Mouse (Mus musculus) limb, embryonic 14.5 days (tissue): ENCODE measurements around the gene Rnf34. TPM values are rescaled to one million over a fixed set of nuclear protein-coding genes. Genes with fewer than 3 reads are reported as not detected.
A peak's percentile ranks its signal among the peaks of the same experiment; 100 is the strongest.

Experiments
- ATAC-seq: fragments of 200-750 bp; cut with Nextera tagmentation; 2 replicates; pipeline ENCODE4 v1.8.0; 2017; ENCODE audit warnings: low read depth, moderate number of reproducible peaks, moderate TSS enrichment; ENCODE audit not compliant: low FRiP score
- DNase-seq: peaks from one replicate; pipeline ENCODE4 v3.0.0-alpha.2; 2015; ENCODE audit warnings: low spot score
- H3K27ac ChIP-seq: fragments of 300-500 bp; sonication (generic); replicated peaks from 2 replicates; pipeline ENCODE4 v1.5.1; 2014; ENCODE audit warnings: low read depth, mild to moderate bottlenecking, low read length, moderate library complexity, mixed read lengths
- H3K27me3 ChIP-seq: fragments of 300-500 bp; sonication (generic); 2 replicates; pipeline ENCODE4 v1.6.1; 2014; ENCODE audit warnings: low read length, mixed read lengths; ENCODE audit not compliant: control insufficient read depth, insufficient read depth
- H3K36me3 ChIP-seq: fragments of 300-500 bp; sonication (generic); 2 replicates; pipeline ENCODE4 v1.6.1; 2014; ENCODE audit warnings: mild to moderate bottlenecking, low read length, moderate library complexity, mixed read lengths; ENCODE audit not compliant: control insufficient read depth, insufficient read depth
- H3K4me1 ChIP-seq: fragments of 300-500 bp; sonication (generic); 2 replicates; pipeline ENCODE4 v1.6.1; 2014; ENCODE audit warnings: antibody characterized with exemption, low read length, mixed read lengths; ENCODE audit not compliant: control insufficient read depth, insufficient read depth
- H3K4me2 ChIP-seq: fragments of 300-500 bp; sonication (generic); replicated peaks from 2 replicates; pipeline ENCODE4 v1.6.1; 2014; ENCODE audit warnings: low read depth, mild to moderate bottlenecking, low read length, moderate library complexity; ENCODE audit not compliant: severe bottlenecking
- H3K4me3 ChIP-seq: fragments of 300-500 bp; sonication (generic); replicated peaks from 2 replicates; pipeline ENCODE4 v1.5.1; 2014; ENCODE audit warnings: low read length
- H3K9ac ChIP-seq: fragments of 300-500 bp; sonication (generic); 2 replicates; pipeline ENCODE4 v1.6.1; 2014; ENCODE audit warnings: mild to moderate bottlenecking, low read depth, low read length, moderate library complexity; ENCODE audit not compliant: severe bottlenecking
- H3K9me3 ChIP-seq: fragments of 300-500 bp; sonication (generic); 2 replicates; pipeline ENCODE4 v1.6.1; 2016; ENCODE audit warnings: low read length; ENCODE audit not compliant: control insufficient read depth
- POLR2A ChIP-seq: fragments of 200-500 bp; IDR thresholded peaks from 2 replicates; pipeline ENCODE4 v1.8.0; 2012; ENCODE audit warnings: inconsistent platforms, mild to moderate bottlenecking, moderate library complexity, borderline replicate concordance; ENCODE audit not compliant: insufficient read depth, insufficient read length; ENCODE audit errors: extremely low read depth
- WGBS: fragments of 180-500 bp; shearing (Covaris S2); extraction: QIAGEN DNeasy Blood & Tissue Kit; methylation state at CpG from one replicate; pipeline ENCODE4 v1.1.7; 2014; 5-methylcytosine and 5-hydroxymethylcytosine counted together
- polyA plus RNA-seq, 2 experiments: library from polyadenylated mRNA; depleted of rRNA in 1 of 2; stranded (reverse) in 1 of 2; unstranded in 1 of 2; fragments of >200 nt; fragmentation: Nextera tagmentation in 1 of 2; extraction: Ambion mirVana in 1 of 2; gene quantifications; 2 replicates each; pipeline versions ENCODE4 v1.2.1 to v1.2.3; 2012 to 2014

Gene Rnf34
- polyA plus RNA-seq, 2 experiments = 23.5 to 33.7 TPM

- H3K27ac ChIP-seq = no peak overlapping the region
- H3K9ac ChIP-seq = no peak overlapping the region
- TF ChIP-seq POLR2A = no peak
- DNase-seq (peak; percentile 31), ATAC-seq (no peak)
- no peaks in the 10 kb centered on the region for H3K27me3 ChIP-seq
- no peaks in the 10 kb centered on the region for H3K9me3 ChIP-seq
- no peaks in the 10 kb centered on the region for H3K4me1 ChIP-seq
- H3K36me3 ChIP-seq = peaks cover 94% of the 10 kb centered on the region
- no peak overlapping the region for H3K4me2 ChIP-seq
- 91% methylated on average over 9 of the region's 9 CpGs for WGBS
- H3K4me3 ChIP-seq = no peak overlapping the region
Observed at GRCm38 (mm10) chr5:122811364-122812079, 38.3 kb upstream of the Rnf34 start.

- no peaks in the 10 kb centered on the region for H3K27me3 ChIP-seq
- WGBS = 75% methylated on average over 3 of the region's 3 CpGs
- H3K4me3 ChIP-seq = no peak overlapping the region
- no peak overlapping the region for H3K27ac ChIP-seq
- no peak overlapping the region for H3K4me2 ChIP-seq
- H3K9me3 ChIP-seq = no peaks in the 10 kb centered on the region
- no peak overlapping the region for H3K9ac ChIP-seq
- ATAC-seq (no peak), DNase-seq (no peak)
- H3K4me1 ChIP-seq = no peaks in the 10 kb centered on the region
- TF ChIP-seq POLR2A = no peak
- H3K36me3 ChIP-seq = peaks cover 95% of the 10 kb centered on the region
Observed at GRCm38 (mm10) chr5:122812699-122813098, 37.1 kb upstream of the Rnf34 start.

- H3K9ac ChIP-seq = peak within 1 kb of the TSS; percentile 85
- no peaks in the 10 kb centered on the region for H3K9me3 ChIP-seq
- TF ChIP-seq POLR2A = peak; percentile 82; the same call in 1 of the 2 replicates
- H3K36me3 ChIP-seq = peaks cover 34% of the 10 kb centered on the region
- peak; percentile 100 for ATAC-seq
- H3K4me3 ChIP-seq = peak within 1 kb of the TSS; percentile 77
- peak; percentile 97 for DNase-seq
- H3K4me2 ChIP-seq = peak within 1 kb of the TSS; percentile 51
- under 1% methylated on average over 50 of the region's 55 CpGs for WGBS
- peaks cover 8% of the 10 kb centered on the region; the same call in 1 of the 2 replicates for H3K4me1 ChIP-seq
- peak within 1 kb of the TSS; percentile 94 for H3K27ac ChIP-seq
- H3K27me3 ChIP-seq = no peaks in the 10 kb centered on the region
Observed at GRCm38 (mm10) chr5:122820777-122821523, 28.9 kb upstream of the Rnf34 start, which contains the start of gene Anapc5. TSS of gene Anapc5 (minus strand) at chr5:122821339.

- WGBS = under 1% methylated on average over 10 of the region's 10 CpGs
- H3K4me1 ChIP-seq = peaks cover 8% of the 10 kb centered on the region; the same call in 1 of the 2 replicates
- no peaks in the 10 kb centered on the region for H3K27me3 ChIP-seq
- H3K4me2 ChIP-seq = peak overlapping the region; percentile 51
- no peak for DNase-seq
- peak overlapping the region; percentile 85 for H3K9ac ChIP-seq
- no peak for TF ChIP-seq POLR2A
- H3K27ac ChIP-seq = peak overlapping the region; percentile 94
- peaks cover 30% of the 10 kb centered on the region for H3K36me3 ChIP-seq
- H3K4me3 ChIP-seq = peak overlapping the region; percentile 77
- ATAC-seq = peak; percentile 58
- no peaks in the 10 kb centered on the region for H3K9me3 ChIP-seq
Observed at GRCm38 (mm10) chr5:122821524-122821885, 28.3 kb upstream of the Rnf34 start.

GRCm38 (mm10) chr5:122822441-122822840 is 27.4 kb upstream of the Rnf34 start:
- WGBS = 90% methylated on average over 4 of the region's 4 CpGs

More at GRCm38 (mm10) chr5:122822441-122822840, 27.4 kb upstream of the Rnf34 start:
- TF ChIP-seq POLR2A = no peak
- H3K4me2 ChIP-seq = no peak overlapping the region
- peaks cover 21% of the 10 kb centered on the region for H3K36me3 ChIP-seq
- no peaks in the 10 kb centered on the region for H3K27me3 ChIP-seq
- H3K9ac ChIP-seq = no peak overlapping the region
- peaks cover 8% of the 10 kb centered on the region; the same call in 1 of the 2 replicates for H3K4me1 ChIP-seq
- no peak for ATAC-seq
- no peaks in the 10 kb centered on the region for H3K9me3 ChIP-seq
- no peak overlapping the region for H3K27ac ChIP-seq
- no peak overlapping the region for H3K4me3 ChIP-seq
- no peak for DNase-seq
